14 mouse cellular contexts compared by ENCODE assay signal in the genomic region with DNA sequence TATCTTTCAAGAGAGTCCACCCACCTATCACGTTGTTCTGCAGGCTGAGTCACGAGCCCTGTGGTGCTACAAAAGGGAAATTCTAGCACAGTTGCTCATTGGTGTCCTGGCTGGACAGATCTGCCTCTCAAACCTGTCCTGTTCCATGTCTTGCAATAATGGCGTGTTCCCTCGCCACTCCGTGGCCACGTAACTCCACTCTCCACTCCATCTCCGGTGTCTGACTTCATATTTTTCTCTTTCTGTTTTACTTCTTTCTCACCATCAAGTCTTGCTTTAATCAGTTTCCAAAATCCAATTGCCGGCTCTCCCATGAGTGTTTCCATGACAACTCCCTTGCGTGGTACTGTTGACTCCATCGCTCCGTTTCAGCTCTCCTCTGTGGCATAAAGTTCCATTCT.
DNase-seq lines count a peak whose midpoint lies in the region; ATAC-seq and TF ChIP-seq lines count a peak whose summit lies in the region.
"Had no signal": no experiment of that assay in that cellular context is flagged by ENCODE, and none has a peak within 500 bp of the region (broad histone marks: within the 10 kb centered on the region; RNA-seq: fewer than 3 reads in every experiment).

No protein-coding gene starts in this region.

- no peak for TF ChIP-seq CTCF in cortical plate, adult 2 months (IDR thresholded peaks at IDR 0.05; ENCODE audit: extremely low read depth, insufficient read depth, low read length)

- H3K9ac ChIP-seq in embryonic facial prominence, embryonic 15.5 days, result no peak overlapping the region
- H3K9ac ChIP-seq in limb, embryonic 13.5 days, result no peak overlapping the region
- H3K9ac ChIP-seq: forebrain, embryonic 12.5 days; lung, embryonic 14.5 days had no signal

- peak; percentile 51 to 72 for DNase-seq in layer of hippocampus, postnatal 14 days (ENCODE audit: low spot score in 2 of 2)
- no peak for DNase-seq in Muller cell, postnatal 12 days (ENCODE audit: inconsistent ontology term)
- DNase-seq: adrenal gland, postnatal 25 days; heart, adult 2 months; heart, postnatal 14 days; lung, embryonic 14.5 days; thymus, adult 18-20 months had no signal

- peak overlapping the region; percentile 26; the same call in 1 of the 2 replicates for H3K27ac ChIP-seq in cortical plate, adult 2 months (ENCODE audit: insufficient read depth, low read length)
- H3K27ac ChIP-seq in embryonic facial prominence, embryonic 15.5 days (replicated peaks), result peak overlapping the region; percentile 87
- H3K27ac ChIP-seq in limb, embryonic 13.5 days, result peak overlapping the region; percentile 92
- H3K27ac ChIP-seq: forebrain, embryonic 12.5 days; heart, adult 2 months; hindbrain, postnatal 0 days had no signal

- peak; percentile 40; the same call in 1 of the 2 replicates for ATAC-seq in embryonic facial prominence, embryonic 15.5 days (ENCODE audit: insufficient number of reproducible peaks, low FRiP score, low TSS enrichment, low read depth)
- ATAC-seq in limb, embryonic 13.5 days (ENCODE audit: low FRiP score, low read depth), result no peak
- ATAC-seq in granulocyte monocyte progenitor cell, adult 5-6 weeks (replicated peaks; ENCODE audit: poor library complexity, severe bottlenecking), result no peak
- ATAC-seq in megakaryocyte, adult 5-6 weeks (ENCODE audit: poor library complexity, severe bottlenecking), result no peak
- ATAC-seq: hindbrain, postnatal 0 days had no signal

- 61% methylated on average over 11 of the region's 11 CpGs for WGBS in embryonic facial prominence, embryonic 15.5 days
- 68% methylated on average over 11 of the region's 11 CpGs for WGBS in limb, embryonic 13.5 days

- H3K4me1 ChIP-seq in cortical plate, adult 2 months (ENCODE audit: control insufficient read depth, insufficient read depth, low read length), result peaks cover 3% of the 10 kb centered on the region; the same call in 1 of the 2 replicates
- H3K4me1 ChIP-seq in embryonic facial prominence, embryonic 15.5 days, result peaks cover 33% of the 10 kb centered on the region
- peaks cover 63% of the 10 kb centered on the region for H3K4me1 ChIP-seq in limb, embryonic 13.5 days

- H3K36me3 ChIP-seq in embryonic facial prominence, embryonic 15.5 days, result no peaks in the 10 kb centered on the region
- H3K36me3 ChIP-seq in limb, embryonic 13.5 days, result no peaks in the 10 kb centered on the region
- H3K36me3 ChIP-seq: forebrain, embryonic 12.5 days had no signal

- no peaks in the 10 kb centered on the region for H3K9me3 ChIP-seq in embryonic facial prominence, embryonic 15.5 days (replicated peaks)
- no peaks in the 10 kb centered on the region for H3K9me3 ChIP-seq in limb, embryonic 13.5 days
- H3K9me3 ChIP-seq: forebrain, embryonic 12.5 days had no signal

- 0 out of 2 replicates have a peak overlapping the region, but pooled peaks have one; percentile 6 for H3K4me3 ChIP-seq in cortical plate, adult 2 months (ENCODE audit: insufficient read depth, low read length)
- H3K4me3 ChIP-seq in embryonic facial prominence, embryonic 15.5 days (replicated peaks), result no peak overlapping the region
- H3K4me3 ChIP-seq in limb, embryonic 13.5 days, result no peak overlapping the region
- H3K4me3 ChIP-seq: forebrain, embryonic 12.5 days; heart, adult 2 months had no signal

- H3K27me3 ChIP-seq in embryonic facial prominence, embryonic 15.5 days, result no peaks in the 10 kb centered on the region
- no peaks in the 10 kb centered on the region for H3K27me3 ChIP-seq in limb, embryonic 13.5 days

- TF ChIP-seq POLR2A in cortical plate, adult 2 months (IDR thresholded peaks at IDR 0.05; ENCODE audit: extremely low read depth, insufficient read depth, low read length), result peak; percentile 66

- peak overlapping the region; percentile 42; the same call in 1 of the 2 replicates for H3K4me2 ChIP-seq in embryonic facial prominence, embryonic 15.5 days (replicated peaks)
- peak overlapping the region; percentile 44 for H3K4me2 ChIP-seq in limb, embryonic 13.5 days (replicated peaks)
- H3K4me2 ChIP-seq: forebrain, embryonic 12.5 days; lung, embryonic 14.5 days had no signal

Comparison
In these comparisons a context has a peak if more than half of its experiments do, and no peak if none do; other contexts are left out.
1. H3K27ac ChIP-seq: peak in every context shown above with its lines; median percentile 92 in limb, embryonic 13.5 days; 87 in embryonic facial prominence, embryonic 15.5 days; 26 in cortical plate, adult 2 months.